Mouse (Mus musculus) layer of hippocampus, postnatal 10 days (tissue): ENCODE measurements around the gene Sh2b1. TPM values are rescaled to one million over a fixed set of nuclear protein-coding genes. Genes with fewer than 3 reads are reported as not detected.
"Not testable (repeated sequence)": the region's sequence is repeated elsewhere in the genome, so short reads cannot be mapped to it uniquely, and the experiment has no call there.

Source experiments
- DNase-seq, 2 experiments: peaks; one replicate each; pipeline ENCODE4 v3.0.0; 2021; ENCODE audit warnings: low spot score in 2 of 2
- long read RNA-seq: library from polyadenylated mRNA; stranded (forward); transcript quantifications from one replicate; pipeline ENCODE4 v2.0.0, GENCODE M21; 2023
- total RNA-seq, 2 experiments: library from RNA; stranded (reverse); gene quantifications; 2 replicates each; pipeline ENCODE4 v1.2.3; 2021

Sh2b1 gene
- 10 to 100 TPM; 68.1 to 69.6 TPM for total RNA-seq
- long read RNA-seq, transcript Sh2b1-204 (9 exons, 2,854 nt) = major isoform, 17 of 56 reads
- long read RNA-seq, partial matches to known transcripts = 12 of 56 reads
- long read RNA-seq, other reads (novel, unspliced or antisense) = 24 of 56 reads

DNA sequence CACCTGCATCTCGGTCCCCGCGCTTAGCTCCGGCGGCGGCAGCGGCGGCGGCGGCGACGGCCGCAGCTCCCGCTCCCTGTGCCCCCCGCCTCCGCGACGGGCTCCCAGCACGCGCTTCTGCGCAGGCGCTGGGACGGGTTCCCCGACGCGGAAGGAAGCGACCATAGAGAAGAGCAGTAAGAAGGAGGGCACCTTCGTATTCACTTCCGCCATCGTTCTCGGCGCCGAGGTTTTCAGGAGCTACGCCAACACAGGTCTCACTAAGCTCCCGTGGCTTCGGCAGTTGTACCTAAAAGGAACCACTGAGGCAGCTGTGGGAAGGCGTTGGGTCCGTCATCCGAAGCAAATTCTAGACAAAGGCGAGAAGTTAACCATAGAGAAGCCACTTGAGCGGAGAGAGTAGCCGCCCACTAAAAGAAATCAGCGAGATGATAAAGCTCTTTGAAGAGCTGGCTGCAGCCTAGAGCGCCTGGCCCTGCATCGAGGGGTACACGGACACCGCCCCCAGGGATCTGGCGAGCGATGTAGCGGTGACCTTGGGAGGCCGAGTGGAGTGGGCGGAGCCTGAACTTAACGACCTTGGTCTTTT is at the start of gene Sh2b1:
TSS of gene Sh2b1 (minus strand) at position 432 of the 589 bp plus-strand sequence.
- DNase-seq = peak; percentile 84 to 88

GRCm38 (mm10) chr7:126523316-126523715 is 48.1 kb upstream of the Sh2b1 start:
- DNase-seq = no peak

GRCm38 (mm10) chr7:126519513-126519912 is 44.3 kb upstream of the Sh2b1 start:
- peak; percentile 31 to 48 for DNase-seq

GRCm38 (mm10) chr7:126518261-126518941 is 43.2 kb upstream of the Sh2b1 start:
- DNase-seq = no peak

DNA sequence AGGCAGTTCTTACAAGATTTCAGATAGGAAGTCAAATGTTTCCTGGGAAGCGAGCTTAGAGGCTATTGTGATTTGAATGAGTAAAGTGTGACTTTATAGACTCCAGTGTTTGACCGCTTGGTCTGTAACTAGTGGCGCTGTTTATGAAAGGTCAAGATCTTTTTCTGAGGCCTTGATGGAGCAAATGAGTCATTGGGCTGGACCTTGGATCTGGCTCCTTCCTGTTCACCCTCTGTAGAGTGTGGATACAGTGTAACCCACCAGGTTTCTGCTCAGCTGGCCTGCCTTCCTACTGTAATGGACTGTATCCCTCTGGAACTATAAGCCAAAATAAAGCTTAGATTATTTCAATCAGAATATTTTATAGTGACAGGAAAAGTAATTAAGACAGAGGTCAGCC is 36.1 kb upstream of the Sh2b1 start:
- DNase-seq = no peak

DNA sequence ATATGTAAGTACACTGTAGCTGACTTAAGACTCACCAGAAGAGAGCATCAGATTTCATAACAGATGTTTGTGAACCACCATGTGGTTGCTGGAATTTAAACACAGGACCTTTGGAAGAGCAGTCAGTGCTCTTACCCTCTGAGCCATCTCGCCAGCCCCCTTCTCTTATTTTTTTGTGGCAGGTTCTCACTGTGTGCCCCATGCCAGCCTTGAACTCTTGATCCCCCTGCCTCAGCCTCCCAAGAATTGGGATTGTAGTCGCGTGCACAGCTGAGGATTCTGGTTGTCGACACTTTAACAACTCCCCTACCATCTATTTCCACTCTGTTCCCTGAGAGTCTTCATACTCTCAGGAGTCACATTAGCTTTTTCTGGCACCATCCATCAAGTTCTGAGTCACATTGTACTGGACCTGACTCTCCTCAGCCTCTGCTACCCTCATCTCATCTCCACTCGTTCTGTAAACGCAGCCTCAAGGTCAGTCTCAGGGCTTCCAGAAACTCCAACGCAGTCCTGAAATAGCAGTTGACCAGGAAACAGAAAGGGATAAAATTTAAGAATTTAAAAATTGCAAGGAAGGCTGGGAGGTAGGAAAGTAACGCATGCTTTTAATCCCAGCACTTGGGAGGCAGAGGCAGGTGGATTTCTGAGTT is 32.0 kb upstream of the Sh2b1 start:
- DNase-seq = no peak

DNA sequence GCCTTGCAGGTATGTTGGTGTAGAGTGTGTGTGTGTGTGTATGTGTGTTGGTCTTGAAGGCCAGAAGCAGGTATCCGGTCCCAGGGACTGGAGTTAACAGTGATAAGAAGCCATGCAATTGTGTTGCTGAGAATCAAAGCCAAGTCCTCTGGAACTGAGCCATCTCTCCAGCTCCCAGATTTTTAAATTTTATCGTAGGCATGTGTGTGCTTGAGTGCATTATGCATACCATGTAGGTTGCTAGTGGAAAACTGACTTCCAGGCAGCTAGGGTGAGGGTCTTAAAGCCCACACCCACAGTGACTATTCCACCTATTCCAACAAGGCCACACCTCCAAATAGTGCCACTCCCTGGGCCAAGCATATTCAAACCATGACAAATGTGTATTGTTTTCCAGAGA is 29.7 kb upstream of the Sh2b1 start:
- DNase-seq = no peak

DNA sequence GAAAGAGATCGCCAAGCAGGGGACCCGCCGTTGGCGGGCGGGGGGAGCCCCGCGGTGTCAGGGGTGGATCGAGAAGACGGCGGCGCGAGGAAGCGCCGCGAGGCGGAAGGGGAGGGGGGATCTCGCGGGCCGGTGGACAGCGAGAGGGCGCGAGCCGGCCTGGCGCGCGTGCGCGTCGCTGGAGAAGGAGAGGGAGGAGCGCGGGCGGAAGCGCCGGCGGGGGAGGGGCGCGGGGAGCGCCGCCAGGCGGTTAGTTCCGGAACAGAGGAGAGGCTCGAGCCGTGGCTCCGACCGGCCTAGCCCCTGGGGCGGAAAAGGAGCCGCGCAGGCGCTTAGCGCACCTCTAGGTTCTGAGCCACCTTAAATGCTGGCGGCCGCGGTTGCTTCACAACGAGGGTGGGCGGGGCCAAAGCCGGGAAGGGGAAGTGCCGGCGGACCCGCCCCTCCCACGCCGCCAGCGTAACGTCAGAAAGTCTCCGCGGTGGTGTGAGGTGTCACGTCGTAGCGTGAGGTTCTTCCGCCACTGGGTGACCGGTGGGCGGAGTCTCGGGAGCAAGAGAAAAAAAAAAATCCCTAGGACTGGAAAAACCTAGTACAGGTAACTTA is 28.2 kb upstream of the Sh2b1 start, which contains the start of gene Atxn2l:
TSS of gene Atxn2l (minus strand) at position 165 of the 606 bp plus-strand sequence.
- peak; percentile 98 to 99 for DNase-seq

DNA sequence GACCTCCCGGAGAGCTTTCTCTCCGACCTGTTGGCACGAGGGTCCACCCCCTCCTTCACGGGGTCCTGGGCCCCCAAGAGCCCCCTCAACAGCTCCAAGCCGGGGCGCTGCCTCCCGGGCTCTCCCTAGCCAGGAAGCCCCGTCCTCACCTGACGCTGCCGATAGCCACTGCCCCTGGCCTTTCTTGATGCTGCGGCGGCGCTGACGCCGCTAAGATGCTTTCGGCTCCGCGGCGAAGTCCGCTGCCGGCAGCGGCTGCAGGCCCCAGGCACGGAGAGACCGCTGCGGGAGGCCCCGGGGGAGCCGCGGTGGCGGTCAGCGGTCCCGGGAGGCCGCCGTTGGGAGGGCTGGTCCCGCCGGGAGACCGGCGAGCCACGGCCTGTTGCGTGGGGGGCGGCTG is 27.5 kb upstream of the Sh2b1 start:
- no peak for DNase-seq

GRCm38 (mm10) chr7:126502023-126502741 is 27.0 kb upstream of the Sh2b1 start:
- peak; percentile 93 to 96 for DNase-seq

GRCm38 (mm10) chr7:126501684-126502022 is 26.4 kb upstream of the Sh2b1 start:
- DNase-seq = no peak

- DNase-seq = no peak
Observed at GRCm38 (mm10) chr7:126499416-126499815, 24.2 kb upstream of the Sh2b1 start.

DNA sequence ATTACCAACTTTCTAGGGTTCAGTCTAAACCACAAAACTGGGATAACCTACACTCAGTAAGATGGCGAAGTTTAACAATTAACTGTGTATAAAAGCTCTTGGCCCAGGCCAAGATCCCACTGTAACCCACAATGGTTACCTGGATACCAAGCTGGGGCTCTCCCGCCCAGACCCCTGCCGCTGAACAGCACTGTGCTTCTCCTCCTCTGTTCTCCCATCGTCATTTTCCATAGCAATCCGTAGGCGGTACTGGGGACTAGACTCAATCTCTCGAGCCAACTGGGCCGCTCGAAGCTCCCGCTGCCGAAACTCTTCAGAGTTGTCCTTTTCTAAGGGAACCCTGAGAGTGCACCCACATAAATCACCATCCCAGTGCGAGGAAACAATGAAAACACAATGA is 22.7 kb upstream of the Sh2b1 start:
- no peak for DNase-seq

DNA sequence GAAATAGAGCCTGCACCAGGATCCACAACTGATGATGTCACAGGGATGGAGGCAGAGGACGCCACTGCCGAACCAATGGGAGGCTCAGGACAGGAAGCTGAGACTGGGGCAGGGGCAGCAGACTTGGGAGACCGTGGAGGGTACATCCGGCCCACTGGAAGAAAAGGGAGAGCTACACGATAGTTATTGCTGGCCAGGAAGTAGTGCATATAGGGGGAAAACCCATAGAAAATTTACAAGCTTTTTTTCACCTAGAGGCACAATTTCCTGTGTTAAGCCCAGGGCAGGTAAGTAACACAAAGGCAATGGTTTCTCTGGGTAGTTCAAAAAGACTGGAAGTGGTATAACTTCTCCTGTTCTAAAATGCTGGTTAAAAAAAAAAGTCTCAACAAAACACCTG is 21.3 kb upstream of the Sh2b1 start:
- DNase-seq = no peak

DNA sequence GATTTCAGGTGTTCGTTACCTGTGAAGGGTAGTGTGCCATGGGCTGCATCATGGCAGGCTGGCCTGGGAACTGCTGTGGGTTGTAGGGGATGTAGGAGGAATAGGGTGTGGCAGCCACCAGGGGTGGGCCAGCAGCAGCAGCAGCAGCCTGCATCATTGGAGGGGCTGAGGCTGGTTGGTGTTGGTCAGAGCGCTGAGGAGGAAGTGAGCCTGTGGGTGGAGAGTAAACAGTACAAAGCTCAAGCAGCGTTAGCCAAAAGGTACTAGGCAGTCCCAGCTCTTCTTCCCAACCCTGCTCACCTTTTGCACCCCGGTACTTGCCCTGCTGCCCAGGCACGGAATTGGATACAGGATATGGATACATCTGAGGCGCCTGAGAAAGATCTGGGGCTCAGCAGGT is 18.9 kb upstream of the Sh2b1 start:
- no peak for DNase-seq

DNA sequence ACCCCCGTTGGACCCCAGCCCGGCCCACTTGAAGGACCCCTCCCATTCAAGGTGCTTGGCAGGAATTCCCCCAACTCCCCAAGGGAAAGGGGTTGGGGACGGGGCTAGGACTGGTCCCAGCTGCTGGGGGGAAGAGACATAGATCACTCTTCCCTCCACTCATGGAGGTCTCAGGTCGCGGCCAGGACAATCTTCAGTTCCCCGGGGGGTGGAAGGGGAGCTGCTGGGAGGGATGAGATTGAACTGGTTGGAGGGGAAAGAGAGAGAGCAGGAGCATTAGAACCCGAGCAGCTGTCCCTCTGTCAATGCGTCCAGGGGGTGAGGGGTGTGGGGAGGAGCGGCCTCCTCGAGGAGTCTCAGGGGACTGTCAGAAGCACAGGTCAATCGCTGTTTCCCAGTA is 16.7 kb upstream of the Sh2b1 start:
- DNase-seq = no peak

DNA sequence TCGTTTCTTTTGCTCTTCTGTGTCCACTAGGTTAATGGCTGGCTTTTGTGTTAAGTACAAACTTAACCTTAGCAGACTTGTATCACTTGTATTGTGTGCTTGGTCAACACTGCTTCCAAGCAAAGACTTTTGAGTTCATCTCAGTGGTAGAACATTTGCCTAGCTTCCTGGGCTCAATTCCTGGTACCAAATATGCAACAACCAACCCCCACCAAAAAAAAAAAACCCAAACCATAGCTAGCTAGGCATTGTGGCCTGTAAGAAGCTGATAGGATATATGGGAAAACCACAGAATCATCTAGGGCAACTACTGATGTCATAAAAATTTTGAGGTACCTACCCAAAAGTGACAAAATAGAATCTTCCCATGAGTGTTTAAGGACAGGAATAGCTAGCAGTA is 15.8 kb upstream of the Sh2b1 start:
- no peak for DNase-seq

GRCm38 (mm10) chr7:126487617-126488385 is 12.6 kb upstream of the Sh2b1 start:
- not testable (repeated sequence) for DNase-seq

GRCm38 (mm10) chr7:126487052-126487483 is 11.8 kb upstream of the Sh2b1 start, which contains the start of gene Tufm:
TSS of gene Tufm (plus strand) at chr7:126487361.
- peak; percentile 94 to 95 for DNase-seq

GRCm38 (mm10) chr7:126482392-126482871 is 7.2 kb upstream of the Sh2b1 start:
- peak; percentile 42 to 64 for DNase-seq
